Mouse (Mus musculus) urinary bladder, postnatal 25 days (tissue): Measurements from ENCODE around the gene Esyt3.

ENCODE experiments used
- DNase-seq: peaks from one replicate; pipeline ENCODE4 v3.0.0; 2022; ENCODE audit warnings: low spot score

Esyt3 gene

DNA sequence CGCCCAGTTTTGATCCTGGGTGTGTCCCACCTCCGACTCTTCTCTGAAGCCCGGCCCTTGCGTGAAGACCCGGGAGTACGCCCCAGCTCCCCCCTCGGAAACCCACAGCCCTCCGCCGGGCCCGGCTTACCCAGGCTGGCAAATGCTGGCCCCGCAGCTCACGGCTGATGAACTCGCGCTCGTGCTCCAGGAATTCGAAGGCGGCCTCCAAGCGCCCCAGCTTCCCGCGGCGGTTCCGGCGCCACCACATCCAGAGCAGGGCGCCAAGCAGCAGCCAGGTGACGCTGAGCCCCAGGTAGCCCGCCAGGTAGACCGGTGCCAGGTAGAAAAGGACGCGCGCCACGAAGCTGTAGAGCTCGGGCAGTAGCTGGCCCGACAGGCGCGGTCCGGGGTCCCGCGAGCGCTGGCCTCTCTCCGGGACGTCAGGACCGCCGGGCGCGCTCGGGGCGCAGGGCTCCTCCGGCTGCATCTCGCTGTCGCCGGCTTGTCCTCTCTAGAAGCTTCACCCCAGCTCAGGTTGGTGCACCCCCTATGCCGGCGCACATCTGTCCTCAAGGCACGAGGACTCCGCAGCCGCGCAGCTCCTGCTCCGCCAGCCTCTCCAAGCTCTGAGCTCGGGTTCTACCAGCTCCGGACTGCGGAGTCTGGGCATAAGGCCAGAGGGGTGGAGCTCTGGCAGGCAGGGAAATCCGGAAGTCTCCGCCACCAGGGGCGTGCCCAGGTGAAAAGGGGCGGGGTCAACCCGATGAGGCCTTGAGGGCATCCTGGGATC, at the start of gene Esyt3:
Esyt3 (minus strand) TSS at position 637 of the 772 bp plus-strand sequence.
- peak; percentile 68 for DNase-seq

DNA sequence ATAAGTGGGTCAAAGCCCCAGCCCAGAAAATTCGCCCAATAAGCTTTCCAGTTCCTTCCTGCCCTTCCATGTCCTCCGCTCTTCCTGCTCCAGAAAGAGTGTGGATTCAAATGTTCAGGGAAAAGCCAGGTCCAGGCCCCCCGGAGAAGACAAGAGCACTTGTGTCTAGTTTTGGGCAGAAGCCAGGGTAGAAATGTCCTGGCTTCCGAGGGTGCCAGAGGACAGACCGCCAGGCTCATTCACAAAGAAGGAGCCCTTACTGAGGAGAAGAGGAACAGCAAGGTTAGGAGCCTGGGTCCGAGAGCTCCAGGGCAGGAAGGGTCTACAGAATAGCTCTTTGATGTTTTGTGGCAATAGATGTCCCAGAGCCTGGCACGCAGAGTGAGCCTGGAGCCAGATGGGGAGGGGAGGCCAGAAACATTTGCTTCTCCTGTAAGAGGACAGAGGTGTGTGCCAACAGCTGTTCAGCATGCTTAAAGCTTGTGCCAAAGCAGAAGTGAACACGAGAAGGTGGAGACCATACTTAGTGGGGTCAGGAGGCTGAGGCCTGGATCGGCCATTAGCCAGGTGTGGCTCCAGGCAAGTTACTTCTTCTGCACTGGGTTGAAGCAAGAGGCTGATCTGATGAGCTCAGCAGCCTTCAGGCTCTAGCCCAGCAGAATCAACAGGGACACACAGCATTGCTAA, 43.1 kb upstream of the Esyt3 start:
- no peak for DNase-seq

DNA sequence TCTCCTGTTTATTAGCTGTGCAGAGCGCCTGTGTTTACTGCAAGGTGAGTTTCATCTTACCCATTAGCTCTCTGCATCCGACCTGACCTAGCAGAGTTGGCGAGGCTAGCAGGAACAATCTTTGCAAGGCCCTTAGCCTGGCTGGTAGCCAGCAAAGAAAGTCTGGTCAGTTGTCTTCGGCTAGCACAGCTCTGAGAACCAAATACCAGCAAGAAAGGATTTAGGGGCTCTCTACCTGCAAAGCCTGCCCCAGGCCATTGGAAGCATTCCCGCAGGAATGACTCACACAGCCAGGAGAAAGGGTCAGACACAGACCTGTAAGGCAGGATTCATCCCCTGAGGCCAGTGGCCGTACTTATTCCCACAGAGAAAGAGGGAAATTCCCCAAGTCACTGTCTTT, 42.4 kb upstream of the Esyt3 start:
- DNase-seq = no peak

DNA sequence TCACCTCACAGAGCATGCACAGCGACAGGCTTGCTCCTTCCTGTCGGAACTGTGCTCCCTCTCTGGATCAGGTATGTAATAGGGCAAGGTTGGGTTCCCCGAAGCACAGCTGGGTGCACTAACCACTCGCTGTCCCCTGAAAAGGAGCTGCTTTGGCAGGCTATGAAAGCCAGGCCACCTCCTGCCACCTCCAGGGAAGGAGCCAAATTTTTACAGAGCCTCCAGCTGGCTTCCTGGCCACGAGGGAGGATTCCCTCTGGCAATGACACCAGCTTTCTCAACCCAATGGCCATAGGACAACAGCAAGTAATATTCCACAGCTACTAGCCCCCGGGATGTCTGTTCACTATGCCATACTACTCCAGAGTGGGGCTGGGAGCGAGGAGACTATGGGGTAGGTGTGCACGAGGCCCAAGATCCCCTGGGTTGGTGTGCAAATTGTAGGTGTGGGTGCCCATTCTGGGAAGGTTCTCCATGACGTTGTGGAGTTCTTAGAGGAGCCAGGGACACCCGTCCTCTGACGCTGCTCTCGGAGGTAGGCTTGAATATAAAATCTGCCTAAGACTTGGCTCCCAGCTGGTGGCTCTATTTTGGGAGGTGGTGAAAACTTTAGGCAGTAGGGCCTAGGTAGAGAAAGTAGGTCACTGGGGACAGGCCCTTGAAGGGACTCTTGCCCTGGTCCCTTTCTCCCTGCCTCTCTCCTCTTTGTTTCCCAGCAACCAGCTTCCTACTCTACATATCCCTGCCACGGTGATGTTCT, 38.9 kb upstream of the Esyt3 start:
- no peak for DNase-seq

DNA sequence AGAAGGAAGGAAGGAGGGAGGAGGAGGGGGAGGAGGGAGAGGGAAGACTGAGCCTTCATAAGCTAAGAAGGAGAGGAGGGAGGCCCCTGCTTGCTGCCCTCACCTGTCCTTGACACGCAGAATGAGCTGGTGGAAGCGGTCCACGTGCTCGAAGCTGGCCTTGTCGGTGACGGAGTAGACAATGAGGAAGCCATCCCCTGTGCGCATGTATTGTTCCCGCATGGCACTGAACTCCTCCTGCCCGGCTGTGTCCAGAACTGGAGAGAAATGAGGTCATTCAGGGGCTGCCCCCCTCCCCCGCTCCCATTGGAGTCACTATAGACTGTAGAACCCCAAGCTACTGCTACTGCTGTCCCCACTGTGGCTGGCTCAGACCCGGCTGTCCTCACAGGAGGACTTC, 36.0 kb upstream of the Esyt3 start:
- no peak for DNase-seq

DNA sequence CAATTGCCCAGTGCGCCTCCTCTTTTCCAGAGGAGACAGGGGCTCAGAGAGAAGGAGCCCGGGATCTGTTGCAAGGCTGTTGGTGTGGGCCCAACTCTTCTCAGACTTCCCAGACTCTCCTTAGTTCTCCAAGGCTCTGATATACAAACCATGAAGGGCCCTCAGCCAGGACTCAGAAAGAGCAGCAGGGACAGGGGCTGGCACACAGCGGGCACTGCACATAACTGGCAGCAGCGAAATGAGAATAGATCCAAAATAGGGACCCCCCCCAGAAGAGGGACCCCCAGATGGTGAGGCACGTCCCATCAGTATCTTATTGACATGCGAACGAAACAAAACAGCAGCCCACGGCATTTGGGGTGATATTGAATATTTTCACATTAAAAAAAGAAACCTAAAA, 34.8 kb upstream of the Esyt3 start:
- no peak for DNase-seq

DNA sequence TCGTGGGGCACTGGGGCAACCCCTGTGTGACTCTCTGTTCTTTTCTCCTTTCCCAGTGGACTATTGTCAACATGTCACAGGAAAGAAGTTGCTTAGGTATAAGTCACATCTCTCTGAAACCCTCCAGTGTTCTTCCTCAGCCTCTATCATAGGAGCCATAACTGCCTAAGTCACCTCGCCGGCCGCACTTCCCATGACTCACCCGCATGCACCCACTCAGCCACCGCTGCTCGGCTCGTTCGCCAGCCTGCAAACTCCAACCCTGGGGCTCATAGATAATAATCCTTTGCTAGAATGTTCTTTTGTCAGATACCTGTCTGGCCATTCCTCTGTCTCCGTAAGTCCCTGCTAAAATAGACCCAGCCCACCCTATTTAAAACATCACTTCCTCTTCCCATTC, 33.2 kb upstream of the Esyt3 start:
- no peak for DNase-seq

DNA sequence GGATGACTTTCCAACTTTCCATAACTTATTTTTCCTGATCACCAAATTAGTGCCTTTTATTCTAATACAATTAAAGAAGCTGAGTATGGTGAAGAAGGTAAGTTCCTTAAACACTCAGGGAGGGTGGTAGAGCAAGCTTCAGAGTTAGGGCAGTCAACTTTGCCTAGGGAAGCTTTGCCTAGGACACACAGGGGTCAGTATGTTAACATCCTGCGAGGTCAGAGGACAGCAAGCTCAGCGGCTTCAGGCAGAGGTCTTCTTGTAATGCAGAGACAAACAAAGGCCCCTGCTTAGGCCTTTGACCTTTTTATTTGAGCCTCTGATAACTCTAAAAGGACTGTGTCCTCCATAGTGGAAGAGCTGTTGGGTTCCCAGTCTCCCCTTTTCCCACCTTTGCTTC, 32.4 kb upstream of the Esyt3 start:
- DNase-seq = no peak

DNA sequence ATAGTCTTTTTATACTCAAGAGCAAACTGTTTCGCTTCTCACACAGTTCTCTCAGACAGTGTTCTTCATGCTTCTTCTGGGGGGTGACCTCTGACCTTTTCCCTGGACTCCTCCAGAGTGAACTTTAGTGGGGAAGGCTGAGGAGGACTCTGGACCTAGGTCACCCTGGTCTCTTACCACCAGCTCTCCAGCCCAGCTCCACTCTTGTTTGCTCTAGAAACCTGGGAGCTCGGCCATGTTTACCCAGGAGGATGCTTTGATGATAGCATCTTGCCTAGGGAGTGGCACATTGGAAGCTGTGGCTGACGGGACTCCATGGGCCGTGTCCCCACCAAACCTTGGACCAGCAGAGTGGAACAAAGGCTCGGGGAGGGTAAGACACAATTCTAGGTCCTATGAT, 31.8 kb upstream of the Esyt3 start:
- no peak for DNase-seq

DNA sequence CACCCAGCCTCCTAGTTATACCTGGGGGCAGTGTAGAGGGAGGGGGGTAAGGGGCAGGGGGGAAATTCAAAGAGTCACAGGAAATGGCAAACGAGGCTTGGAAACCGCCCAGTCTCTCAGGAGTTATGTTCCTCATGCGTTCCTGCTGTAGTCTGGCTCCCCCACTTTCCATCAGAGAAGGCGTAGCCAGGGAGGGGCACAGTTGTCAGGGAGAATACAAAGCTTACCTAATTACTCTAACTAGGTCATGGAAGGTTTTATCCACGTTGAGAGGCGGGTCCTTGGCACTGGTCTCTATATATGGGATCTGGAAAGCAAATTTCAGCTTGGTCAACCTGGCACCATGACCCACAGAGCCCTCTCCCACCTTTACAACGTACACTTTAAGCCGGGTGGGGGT, 31.1 kb upstream of the Esyt3 start:
- no peak for DNase-seq

DNA sequence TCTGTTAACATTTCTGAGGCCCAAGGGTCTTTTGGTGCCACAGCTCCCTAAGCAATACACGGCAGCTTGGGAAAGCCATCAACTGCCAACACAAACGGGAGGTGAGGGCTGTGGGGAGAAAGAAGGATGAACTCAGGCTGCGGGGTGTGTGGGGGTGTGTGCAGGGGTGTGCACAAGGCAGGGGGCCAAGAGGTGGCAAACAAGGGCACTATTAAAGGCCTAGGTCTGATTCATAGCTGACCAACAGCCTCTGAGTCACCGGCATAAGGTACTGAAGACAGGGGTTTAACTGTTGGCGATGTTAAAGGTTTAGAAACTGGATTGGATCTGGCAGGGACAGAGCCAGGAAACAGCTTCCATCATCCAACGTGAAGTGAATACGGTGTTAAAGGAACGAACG, 30.5 kb upstream of the Esyt3 start:
- DNase-seq = no peak

DNA sequence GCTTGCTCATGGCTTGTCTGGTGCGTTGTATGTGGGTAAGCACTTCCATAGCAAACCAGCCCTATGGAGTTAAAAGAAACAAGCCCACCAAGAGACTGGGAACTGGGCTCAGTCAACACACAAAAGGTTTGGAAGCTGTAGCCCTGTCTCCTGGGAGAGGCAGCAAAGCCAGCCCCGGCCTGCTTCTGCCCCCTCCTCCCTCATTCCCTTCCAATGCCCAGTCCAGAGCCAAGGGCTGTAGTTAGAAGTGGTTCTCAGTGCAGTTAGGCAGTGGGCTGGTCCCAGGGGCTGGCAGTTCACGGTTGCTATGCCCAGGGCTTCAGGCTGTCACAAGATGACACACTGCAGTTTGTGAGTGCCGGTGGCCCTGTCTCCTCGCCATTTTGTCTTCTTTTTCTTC, 29.7 kb upstream of the Esyt3 start:
- no peak for DNase-seq

DNA sequence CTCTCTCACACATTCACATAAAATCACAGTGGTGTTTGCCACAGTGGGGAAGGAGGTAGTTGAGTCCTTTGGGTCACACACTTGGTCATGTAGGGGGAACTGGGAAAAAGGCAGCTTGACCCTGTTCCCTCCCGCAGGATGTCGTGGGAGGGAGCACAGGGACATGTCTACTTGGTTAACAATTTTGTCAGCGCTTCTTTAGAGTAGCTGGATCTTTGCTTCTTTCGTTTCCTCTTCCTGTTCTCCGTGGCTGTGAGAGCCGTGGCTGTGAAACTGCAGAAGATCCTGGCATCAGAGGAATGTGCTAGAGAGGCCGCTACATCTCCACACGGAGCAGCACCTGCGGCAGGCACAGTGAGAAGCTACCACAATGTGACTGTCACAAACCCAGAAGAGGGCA, 24.2 kb upstream of the Esyt3 start:
- no peak for DNase-seq

DNA sequence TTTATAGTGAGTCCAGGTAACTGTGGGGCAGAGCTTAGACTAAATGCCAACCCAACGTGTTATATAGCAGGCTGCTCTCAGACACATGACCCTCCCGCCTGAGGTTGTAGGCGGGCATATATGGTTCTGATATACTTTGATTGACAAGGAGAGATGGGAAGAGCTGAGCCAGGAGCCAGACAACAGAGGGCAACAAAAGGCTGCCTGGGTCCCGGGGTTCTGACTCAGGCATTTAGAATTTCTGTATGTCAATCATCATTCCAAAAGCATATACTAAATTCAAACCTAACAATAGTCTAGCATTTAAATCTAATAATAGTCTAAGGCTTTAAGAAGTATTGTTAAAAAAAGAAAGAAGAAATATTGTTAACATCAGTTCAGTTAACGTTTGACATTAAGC, 20.8 kb upstream of the Esyt3 start:
- no peak for DNase-seq

DNA sequence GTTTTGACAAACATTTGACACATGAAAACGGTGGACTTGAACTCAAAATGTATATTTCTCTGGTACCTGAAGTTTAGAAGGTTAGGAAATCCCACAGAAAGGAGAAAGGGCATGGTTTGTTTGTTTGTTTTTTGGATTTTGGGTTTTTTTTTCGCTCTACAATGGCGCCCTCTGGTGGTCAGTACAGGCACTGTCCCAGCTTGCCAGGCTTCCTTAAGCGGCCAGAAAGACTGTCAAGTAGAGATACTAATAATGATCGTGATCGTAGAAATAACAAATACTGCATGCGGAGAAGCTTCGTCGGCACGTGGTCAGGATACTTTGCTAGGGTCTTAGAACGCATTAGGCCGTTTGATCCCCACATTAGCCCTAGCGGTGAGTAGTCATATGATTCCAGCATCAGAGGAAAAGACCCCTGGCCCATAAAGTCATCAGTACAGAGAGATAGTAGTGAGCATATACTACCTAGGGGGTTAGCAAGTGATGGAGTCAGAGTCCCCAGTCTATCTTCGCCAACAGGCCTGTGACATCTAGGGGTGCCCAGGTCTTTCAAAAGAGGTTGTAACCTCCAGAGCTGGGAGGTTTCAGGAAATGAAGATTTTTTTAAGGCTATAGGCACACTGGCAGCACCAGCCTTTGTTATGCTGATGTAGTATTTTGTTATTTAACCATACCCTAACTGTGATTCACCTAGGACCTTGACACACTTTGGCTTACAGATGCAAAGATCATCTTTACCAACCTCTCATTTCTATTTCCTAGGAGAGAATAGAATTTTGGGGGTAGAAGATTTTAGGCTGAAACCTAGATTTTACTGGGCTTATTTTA, 18.4 kb upstream of the Esyt3 start:
- peak; percentile 61 for DNase-seq

DNA sequence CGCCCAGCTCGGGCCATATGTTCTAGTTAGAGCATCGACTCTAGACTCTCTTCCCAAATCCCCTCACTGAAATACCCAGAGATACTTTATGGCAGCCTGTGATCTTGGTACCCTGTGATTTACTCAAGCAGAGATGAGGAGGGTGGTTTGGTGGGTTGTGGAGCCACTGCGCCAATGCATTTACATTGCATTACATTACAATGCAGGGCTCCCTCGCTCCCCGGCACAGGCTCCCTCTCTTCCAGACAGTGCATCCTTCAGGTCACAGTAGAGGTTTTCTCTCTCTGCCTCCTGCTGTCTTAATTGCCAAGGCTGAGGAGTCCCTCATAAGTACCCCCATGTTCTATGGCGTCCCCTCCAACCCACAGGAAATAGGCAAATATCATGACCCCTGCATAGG, 10.1 kb upstream of the Esyt3 start:
- DNase-seq = no peak

DNA sequence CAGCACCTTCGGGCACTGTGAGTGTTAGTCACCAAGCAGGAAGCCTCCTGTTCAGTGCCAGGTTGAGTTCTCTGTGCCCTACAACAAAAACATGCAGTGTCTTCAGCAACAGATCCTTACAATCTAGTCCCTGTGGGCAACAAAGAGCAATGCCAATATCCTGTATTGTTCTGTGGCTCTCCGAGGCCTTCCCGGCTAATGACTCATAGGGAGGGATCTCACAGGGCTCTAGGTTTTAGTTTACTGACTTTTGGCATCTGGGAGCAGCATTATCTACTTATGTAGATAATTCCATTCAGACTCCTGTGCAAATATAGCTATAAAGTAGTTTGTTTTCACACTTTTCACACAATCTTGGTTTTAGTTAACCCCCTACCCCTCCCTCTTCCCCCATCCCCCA, 7.5 kb upstream of the Esyt3 start:
- no peak for DNase-seq

DNA sequence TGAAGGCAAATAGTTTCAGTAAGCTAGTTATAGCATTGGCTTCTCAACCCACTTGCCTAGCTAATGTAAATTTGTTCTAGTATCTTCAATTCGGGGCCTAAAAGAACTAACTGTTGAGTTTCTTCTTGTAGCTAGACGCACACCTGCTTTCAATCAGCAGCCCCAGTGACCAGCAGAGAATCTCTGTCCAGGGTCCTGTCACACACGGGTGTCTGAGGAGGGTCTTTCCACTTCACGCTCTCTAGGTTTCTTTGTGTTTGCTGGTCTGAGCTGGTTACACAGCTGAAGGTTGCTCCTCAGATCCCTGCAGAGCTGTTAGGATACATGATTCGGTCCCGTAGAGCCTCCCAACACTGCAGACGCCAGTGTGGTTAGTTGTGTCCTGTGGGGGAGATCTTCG, 4.7 kb upstream of the Esyt3 start:
- DNase-seq = no peak

DNA sequence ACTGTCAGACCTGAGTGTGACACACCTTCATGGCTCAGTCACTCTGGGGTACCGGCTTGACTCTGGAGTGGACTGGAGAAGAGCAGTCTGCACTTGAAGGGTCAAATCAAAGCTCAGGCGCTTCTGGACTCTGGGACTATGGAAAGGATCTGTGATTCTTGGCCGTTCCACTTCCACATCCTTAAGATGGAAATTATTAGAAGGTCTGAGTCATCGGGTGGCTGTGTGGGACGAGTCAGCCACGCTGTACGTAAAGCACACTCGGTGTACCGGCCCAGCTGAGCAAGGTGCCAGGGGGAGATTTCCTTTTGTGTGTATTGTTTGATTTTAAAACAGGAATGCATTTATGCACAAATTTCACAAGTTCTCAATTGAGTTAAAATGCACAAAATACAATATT, 3.6 kb upstream of the Esyt3 start:
- DNase-seq = no peak

DNA sequence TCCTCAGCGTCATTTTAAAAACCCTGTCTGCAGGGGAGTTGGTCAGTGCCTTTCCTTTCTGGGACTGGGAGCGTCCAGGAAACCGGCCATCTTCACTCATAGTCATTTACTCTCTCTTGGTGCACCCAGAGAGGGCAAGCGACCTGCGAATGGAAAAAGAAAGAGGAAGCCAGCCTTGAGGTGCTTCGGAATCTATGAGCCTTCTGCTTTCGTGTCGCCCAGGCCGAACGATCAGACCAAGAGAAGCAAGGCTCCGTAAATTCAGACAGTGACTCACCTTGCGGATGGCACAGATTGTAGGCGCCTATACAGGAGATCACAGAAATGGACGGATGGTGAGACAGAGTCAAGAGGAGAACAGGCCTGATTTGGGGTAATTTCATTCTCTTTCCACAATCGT, 655 bp upstream of the Esyt3 start:
- no peak for DNase-seq

DNA sequence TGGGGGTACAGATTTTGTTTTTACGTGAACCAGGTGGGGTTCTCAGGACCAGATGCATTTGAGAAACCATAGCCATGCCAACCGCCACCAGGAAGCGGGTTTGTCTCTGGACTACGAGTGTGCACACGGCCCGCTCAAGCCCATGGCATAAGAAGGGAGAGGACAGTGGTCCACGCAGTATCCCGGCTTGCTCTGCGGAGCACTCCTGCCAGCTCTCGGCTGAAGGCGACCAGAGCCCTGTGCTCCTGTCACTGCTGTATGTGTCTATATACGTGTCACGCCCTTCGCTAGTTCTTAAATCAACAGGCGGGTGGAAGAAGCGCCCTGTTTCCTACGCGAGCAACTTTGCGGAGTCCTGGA, 816 bp downstream of the Esyt3 start:
- DNase-seq = no peak

DNA sequence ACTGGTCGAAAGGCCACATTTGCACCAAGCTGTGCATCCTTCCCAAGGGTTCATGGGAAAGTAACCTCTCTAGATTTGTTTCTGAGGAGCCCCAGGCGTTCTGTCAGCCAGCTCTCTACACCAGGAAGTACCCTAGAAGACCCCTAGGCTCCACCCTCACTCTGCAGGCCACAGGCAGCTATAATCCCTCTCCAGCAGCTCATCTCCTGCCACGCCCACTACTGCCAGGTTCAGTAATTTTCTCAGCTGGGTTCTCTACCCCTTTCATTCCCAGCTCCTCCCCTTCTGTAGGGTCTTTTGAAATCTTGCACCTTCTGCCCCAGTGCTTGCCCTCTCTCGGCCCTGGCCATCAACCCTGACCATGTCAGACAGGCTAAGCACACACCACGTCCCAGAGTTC, 2.4 kb downstream of the Esyt3 start:
- no peak for DNase-seq
